Mouse (Mus musculus) embryo, embryonic 11.5 days (tissue): ENCODE results near the gene Gpr18.

Source experiments
- DNase-seq: peaks from one replicate; pipeline ENCODE4 v3.0.0-alpha.2; 2012; ENCODE audit warnings: low read depth, low spot score

Gene Gpr18

GRCm38 (mm10) chr14:121922731-121923130, 7.2 kb upstream of the Gpr18 start:
- no peak for DNase-seq

GRCm38 (mm10) chr14:121922016-121922415, 6.4 kb upstream of the Gpr18 start:
- DNase-seq, result no peak

GRCm38 (mm10) chr14:121920511-121921124, 5.0 kb upstream of the Gpr18 start:
- no peak for DNase-seq

GRCm38 (mm10) chr14:121919752-121920151, 4.2 kb upstream of the Gpr18 start:
- no peak for DNase-seq

- no peak for DNase-seq
Observed at GRCm38 (mm10) chr14:121918266-121918665, 2.7 kb upstream of the Gpr18 start.

- DNase-seq, result no peak
Observed at GRCm38 (mm10) chr14:121916311-121917094, 922 bp upstream of the Gpr18 start.

GRCm38 (mm10) chr14:121915143-121915542, 438 bp downstream of the Gpr18 start:
- DNase-seq, result no peak

- no peak for DNase-seq
Observed at GRCm38 (mm10) chr14:121912501-121912900, 3.1 kb downstream of the Gpr18 start.

GRCm38 (mm10) chr14:121909868-121910267, 5.7 kb downstream of the Gpr18 start:
- no peak for DNase-seq

GRCm38 (mm10) chr14:121906992-121907681, 8.4 kb downstream of the Gpr18 start:
- no peak for DNase-seq

GRCm38 (mm10) chr14:121906341-121906991, 9.1 kb downstream of the Gpr18 start:
- DNase-seq, result no peak

GRCm38 (mm10) chr14:121904754-121905153, 10.8 kb downstream of the Gpr18 start:
- no peak for DNase-seq

GRCm38 (mm10) chr14:121903381-121903876, 12.2 kb downstream of the Gpr18 start:
- no peak for DNase-seq

- DNase-seq, result no peak
Observed at GRCm38 (mm10) chr14:121901511-121901910, 14.1 kb downstream of the Gpr18 start.

- no peak for DNase-seq
Observed at GRCm38 (mm10) chr14:121899071-121899470, 16.5 kb downstream of the Gpr18 start.

GRCm38 (mm10) chr14:121898509-121898908, 17.1 kb downstream of the Gpr18 start:
- DNase-seq, result no peak

- DNase-seq, result no peak
Observed at GRCm38 (mm10) chr14:121897773-121898172, 17.8 kb downstream of the Gpr18 start.

GRCm38 (mm10) chr14:121896126-121897090, 19.2 kb downstream of the Gpr18 start:
- no peak for DNase-seq

GRCm38 (mm10) chr14:121895316-121895715, 20.3 kb downstream of the Gpr18 start:
- no peak for DNase-seq

- no peak for DNase-seq
Observed at GRCm38 (mm10) chr14:121894511-121895135, 21.0 kb downstream of the Gpr18 start.
